Mouse (Mus musculus) heart, postnatal 0 days (tissue): Measurements from ENCODE around the gene Phactr2.

ENCODE experiments used
- CTCF ChIP-seq: IDR thresholded peaks from 2 replicates; pipeline ENCODE4 v1.5.1; 2016; ENCODE audit warnings: antibody characterized with exemption, control low read depth, low read depth
- EP300 ChIP-seq: IDR thresholded peaks from 2 replicates; pipeline ENCODE4 v1.6.1; 2016; ENCODE audit warnings: antibody characterized with exemption, low read depth

DNA sequence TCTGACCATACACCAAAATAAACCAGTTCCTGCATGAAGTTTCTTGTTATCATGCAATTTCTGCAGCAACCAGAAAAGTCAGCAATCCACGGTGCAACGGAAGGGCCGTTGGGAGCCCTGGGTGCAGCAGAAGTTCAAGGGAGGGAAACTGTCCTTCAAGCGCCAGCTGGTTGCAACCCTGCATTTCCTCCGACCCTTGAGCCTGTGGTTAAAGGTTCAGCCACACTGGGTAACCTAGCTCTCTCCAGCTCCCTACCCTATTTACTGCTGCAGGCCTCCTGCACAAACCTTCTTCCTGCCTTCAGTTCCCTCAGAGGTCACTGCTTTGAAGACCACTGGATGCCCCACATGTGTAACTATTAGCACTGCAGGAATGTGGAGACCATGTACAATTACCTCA is 30.0 kb downstream of the Phactr2 start:
- TF ChIP-seq CTCF (no peak), EP300 (no peak)
